Mouse (Mus musculus): Measurements from ENCODE around the gene Gbx1. TPM values are rescaled to one million over a fixed set of nuclear protein-coding genes. Genes with fewer than 3 reads are reported as not detected.

Gbx1 gene
- polyA plus RNA-seq, 1 experiment from 2014 or later = 0.10 TPM

GRCm38 (mm10) chr5:24539571-24540296, 12.7 kb upstream of the Gbx1 start:
- peaks cover 18% of the 10 kb centered on the region for H3K27me3 ChIP-seq
- no peak overlapping the region for H3K9ac ChIP-seq (replicated peaks)
- no peak overlapping the region for H3K27ac ChIP-seq (replicated peaks)
- WGBS = 81% methylated on average over 22 of the region's 22 CpGs
- no peak overlapping the region for H3K4me3 ChIP-seq
- no peak for ATAC-seq (ENCODE audit: low FRiP score, low read depth)
- H3K4me1 ChIP-seq = peaks cover 13% of the 10 kb centered on the region
- H3K4me2 ChIP-seq (replicated peaks) = no peak overlapping the region
- no peaks in the 10 kb centered on the region for H3K9me3 ChIP-seq
- no peaks in the 10 kb centered on the region for H3K36me3 ChIP-seq

GRCm38 (mm10) chr5:24537618-24538017, 10.6 kb upstream of the Gbx1 start:
- no peak overlapping the region for H3K9ac ChIP-seq (replicated peaks)
- H3K36me3 ChIP-seq = no peaks in the 10 kb centered on the region
- no peak for ATAC-seq (ENCODE audit: low FRiP score, low read depth)

DNA sequence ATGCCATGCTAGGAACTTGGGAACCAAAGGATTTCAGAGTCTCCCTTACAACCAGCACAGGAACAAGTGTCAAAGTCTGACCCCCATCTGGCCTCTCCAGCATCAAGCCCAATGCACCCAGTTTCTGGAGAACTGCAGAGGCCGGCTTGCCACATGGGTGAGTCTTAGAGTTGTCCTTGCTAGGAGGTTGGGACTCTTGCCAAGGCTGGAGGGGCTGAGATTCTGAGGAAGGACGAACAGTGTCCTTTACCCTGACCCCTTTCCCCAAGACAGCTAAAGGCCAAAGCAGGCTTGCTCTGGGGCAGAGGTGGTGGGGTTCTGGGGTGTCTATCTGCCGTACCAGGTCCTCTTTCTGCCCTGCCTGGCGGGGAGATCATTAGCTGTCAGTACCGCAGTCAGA, 9.5 kb upstream of the Gbx1 start:
- no peaks in the 10 kb centered on the region for H3K36me3 ChIP-seq
- H3K27me3 ChIP-seq = peaks cover 33% of the 10 kb centered on the region
- no peaks in the 10 kb centered on the region for H3K9me3 ChIP-seq
- peaks cover 19% of the 10 kb centered on the region for H3K4me1 ChIP-seq
- no peak overlapping the region for H3K4me2 ChIP-seq (replicated peaks)
- ATAC-seq (ENCODE audit: low FRiP score, low read depth) = no peak
- no peak overlapping the region for H3K27ac ChIP-seq (replicated peaks)
- no peak overlapping the region for H3K9ac ChIP-seq (replicated peaks)
- no peak overlapping the region for H3K4me3 ChIP-seq
- WGBS = 88% methylated on average over 5 of the region's 5 CpGs

More at GRCm38 (mm10) chr5:24537618-24538017, 10.6 kb upstream of the Gbx1 start:
- peaks cover 25% of the 10 kb centered on the region for H3K27me3 ChIP-seq
- WGBS = 70% methylated on average over 16 of the region's 16 CpGs
- H3K4me2 ChIP-seq (replicated peaks) = no peak overlapping the region
- no peak overlapping the region for H3K27ac ChIP-seq (replicated peaks)
- no peak overlapping the region for H3K4me3 ChIP-seq
- H3K9me3 ChIP-seq = no peaks in the 10 kb centered on the region
- H3K4me1 ChIP-seq = peaks cover 19% of the 10 kb centered on the region

GRCm38 (mm10) chr5:24535731-24536130, 8.7 kb upstream of the Gbx1 start:
- Histone ChIP-seq H3K9me3 (no peaks in the 10 kb centered on the region), H3K9ac (replicated peaks) (no peak overlapping the region), H3K27me3 (peaks cover 41% of the 10 kb centered on the region), H3K4me3 (no peak overlapping the region), H3K4me1 (peaks cover 16% of the 10 kb centered on the region), H3K36me3 (no peaks in the 10 kb centered on the region), H3K27ac (replicated peaks) (no peak overlapping the region), H3K4me2 (replicated peaks) (no peak overlapping the region)
- 83% methylated on average over 3 of the region's 3 CpGs for WGBS
- ATAC-seq (ENCODE audit: low FRiP score, low read depth) = no peak

- Histone ChIP-seq H3K4me2 (replicated peaks) (no peak overlapping the region), H3K4me1 (peaks cover 12% of the 10 kb centered on the region; the same call in 1 of the 2 replicates), H3K36me3 (no peaks in the 10 kb centered on the region), H3K27ac (replicated peaks) (no peak overlapping the region), H3K4me3 (no peak overlapping the region), H3K9me3 (no peaks in the 10 kb centered on the region), H3K27me3 (peaks cover 52% of the 10 kb centered on the region), H3K9ac (replicated peaks) (no peak overlapping the region)
- whole genome bisulfite sequencing = 58% methylated on average over 5 of the region's 5 CpGs
- ATAC-seq (ENCODE audit: low FRiP score, low read depth) = no peak
Observed at GRCm38 (mm10) chr5:24534292-24534691, 7.3 kb upstream of the Gbx1 start.

DNA sequence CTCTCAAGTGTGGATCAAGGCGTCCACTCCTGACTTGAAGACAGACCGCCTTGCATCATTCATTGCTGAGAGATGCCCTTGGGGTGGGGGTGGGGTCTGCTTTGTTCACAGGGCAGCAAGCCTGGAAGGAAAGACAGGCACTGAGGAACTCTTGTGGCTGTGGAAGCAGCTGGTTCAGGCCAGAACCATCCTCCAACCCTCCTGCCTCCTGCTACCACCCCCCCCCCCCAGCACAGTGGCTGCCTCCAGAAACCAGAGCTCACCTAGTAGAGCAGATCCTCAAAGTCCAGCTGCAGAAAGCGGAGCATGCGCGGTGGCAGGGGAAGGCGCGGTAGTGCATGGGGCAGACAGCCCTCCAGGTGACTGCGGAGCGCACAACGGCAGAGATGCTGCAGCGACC, 6.4 kb upstream of the Gbx1 start:
- Histone ChIP-seq H3K4me2 (replicated peaks) (no peak overlapping the region), H3K9me3 (no peaks in the 10 kb centered on the region), H3K27me3 (peaks cover 60% of the 10 kb centered on the region), H3K27ac (replicated peaks) (no peak overlapping the region), H3K4me3 (no peak overlapping the region), H3K4me1 (peaks cover 12% of the 10 kb centered on the region; the same call in 1 of the 2 replicates), H3K36me3 (no peaks in the 10 kb centered on the region), H3K9ac (replicated peaks) (no peak overlapping the region; the same call in 1 of the 2 replicates)
- WGBS = 45% methylated on average over 11 of the region's 11 CpGs
- ATAC-seq (ENCODE audit: low FRiP score, low read depth) = no peak

GRCm38 (mm10) chr5:24530042-24530689, 3.2 kb upstream of the Gbx1 start:
- peaks cover 77% of the 10 kb centered on the region for H3K27me3 ChIP-seq

DNA sequence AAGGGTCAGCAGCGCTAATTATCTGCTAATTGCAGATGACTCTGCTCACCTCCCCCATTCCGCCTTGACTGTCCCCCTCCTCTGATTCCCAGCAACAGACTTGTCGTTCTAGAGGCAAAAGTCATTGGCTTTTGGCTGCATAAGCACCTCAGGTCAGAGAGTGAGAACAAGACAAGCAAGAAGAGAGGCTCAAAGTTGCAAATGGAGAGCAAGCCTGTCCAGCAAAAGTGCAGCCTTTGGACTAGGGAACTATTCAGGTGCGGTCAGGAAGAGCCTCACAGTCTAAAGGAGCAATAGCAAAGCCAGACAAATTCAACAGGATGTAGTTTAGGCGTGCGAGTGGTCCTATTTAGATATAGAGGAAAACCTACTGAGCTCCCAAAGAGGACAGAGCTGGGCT, 778 bp upstream of the Gbx1 start:
- H3K4me2 ChIP-seq (replicated peaks) = no peak overlapping the region

More at GRCm38 (mm10) chr5:24530042-24530689, 3.2 kb upstream of the Gbx1 start:
- peak; percentile 53 for ATAC-seq (ENCODE audit: low FRiP score, low read depth)
- Histone ChIP-seq H3K9ac (replicated peaks) (no peak overlapping the region), H3K27ac (replicated peaks) (no peak overlapping the region), H3K9me3 (no peaks in the 10 kb centered on the region), H3K4me2 (replicated peaks) (no peak overlapping the region), H3K36me3 (no peaks in the 10 kb centered on the region), H3K4me3 (no peak overlapping the region), H3K4me1 (peaks cover 24% of the 10 kb centered on the region)
- 21% methylated on average over 24 of the region's 24 CpGs for WGBS

GRCm38 (mm10) chr5:24526190-24526888, 663 bp downstream of the Gbx1 start:
- Histone ChIP-seq H3K9me3 (no peaks in the 10 kb centered on the region), H3K27ac (replicated peaks) (no peak overlapping the region), H3K4me2 (replicated peaks) (peak overlapping the region; percentile 80), H3K9ac (replicated peaks) (peak overlapping the region; percentile 47), H3K36me3 (no peaks in the 10 kb centered on the region), H3K4me1 (peaks cover 19% of the 10 kb centered on the region), H3K27me3 (peaks cover 98% of the 10 kb centered on the region), H3K4me3 (peak overlapping the region; percentile 50)
- WGBS = under 1% methylated on average over 58 of the region's 109 CpGs
- peak; percentile 53; the same call in 1 of the 2 replicates for ATAC-seq (ENCODE audit: low FRiP score, low read depth)

More for the DNA sequence above, 778 bp upstream of the Gbx1 start:
- Histone ChIP-seq H3K9ac (replicated peaks) (no peak overlapping the region), H3K9me3 (no peaks in the 10 kb centered on the region), H3K27ac (replicated peaks) (no peak overlapping the region), H3K27me3 (peaks cover 95% of the 10 kb centered on the region), H3K4me3 (no peak overlapping the region), H3K36me3 (no peaks in the 10 kb centered on the region), H3K4me1 (peaks cover 19% of the 10 kb centered on the region)
- 15% methylated on average over 6 of the region's 6 CpGs for WGBS
- no peak for ATAC-seq (ENCODE audit: low FRiP score, low read depth)

DNA sequence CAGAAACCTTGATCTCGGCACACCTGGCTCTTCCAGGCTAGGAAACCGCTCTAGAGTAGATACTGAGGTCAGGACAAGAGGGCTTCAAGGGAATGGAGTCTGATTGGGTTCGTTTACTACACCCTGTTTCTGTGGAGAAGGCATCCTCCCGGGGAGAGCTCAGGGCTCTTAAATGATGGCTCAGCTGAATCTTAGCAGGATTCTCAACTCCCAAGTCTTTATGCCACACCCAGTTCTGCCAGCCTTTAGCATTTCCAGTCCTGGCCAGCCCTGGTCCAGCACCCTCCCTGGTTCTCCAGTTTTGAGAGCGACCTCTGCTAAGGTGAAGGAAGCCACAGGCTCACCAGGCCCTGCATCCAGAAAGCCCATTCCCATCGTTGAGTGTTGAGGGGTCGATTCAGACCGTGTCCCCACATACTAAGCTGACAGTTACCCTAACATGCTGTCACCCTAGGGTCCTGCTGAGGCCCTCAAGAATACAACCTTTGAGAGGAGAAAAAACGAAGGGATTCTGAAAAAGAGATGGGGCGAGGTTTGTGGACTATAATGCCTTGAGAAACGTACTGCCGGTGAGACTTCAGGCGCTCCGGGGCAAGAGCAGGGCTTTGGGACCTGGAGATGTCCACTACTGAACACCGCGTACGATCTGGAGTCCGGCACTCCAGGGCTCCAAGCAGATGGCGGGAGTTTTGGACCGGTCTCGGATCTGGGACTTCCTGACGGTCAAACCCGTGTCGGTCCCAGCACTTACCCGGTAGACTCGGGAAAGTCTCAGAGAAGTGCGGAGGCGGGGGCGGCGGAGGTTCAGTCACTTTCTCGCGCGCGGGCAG, 1.4 kb downstream of the Gbx1 start:
- peak overlapping the region; percentile 80 for H3K4me2 ChIP-seq (replicated peaks)
- H3K27me3 ChIP-seq = peaks cover 96% of the 10 kb centered on the region
- H3K4me1 ChIP-seq = peaks cover 19% of the 10 kb centered on the region
- H3K4me3 ChIP-seq = peak overlapping the region; percentile 50
- no peak for ATAC-seq (ENCODE audit: low FRiP score, low read depth)
- no peaks in the 10 kb centered on the region for H3K9me3 ChIP-seq
- WGBS = 4% methylated on average over 34 of the region's 34 CpGs
- H3K27ac ChIP-seq (replicated peaks) = no peak overlapping the region
- no peaks in the 10 kb centered on the region for H3K36me3 ChIP-seq
- peak overlapping the region; percentile 47; the same call in 1 of the 2 replicates for H3K9ac ChIP-seq (replicated peaks)

GRCm38 (mm10) chr5:24524522-24524921, 2.5 kb downstream of the Gbx1 start:
- Histone ChIP-seq H3K36me3 (no peaks in the 10 kb centered on the region), H3K9ac (replicated peaks) (no peak overlapping the region), H3K4me3 (no peak overlapping the region), H3K4me1 (peaks cover 19% of the 10 kb centered on the region), H3K9me3 (no peaks in the 10 kb centered on the region), H3K27me3 (peaks cover 90% of the 10 kb centered on the region), H3K4me2 (replicated peaks) (no peak overlapping the region), H3K27ac (replicated peaks) (no peak overlapping the region)
- ATAC-seq (ENCODE audit: low FRiP score, low read depth) = no peak
- WGBS = 16% methylated on average over 4 of the region's 4 CpGs
